Mouse (Mus musculus): ENCODE results near the gene Sdc4.
A peak's percentile ranks its signal among the peaks of the same experiment; 100 is the strongest.

Gene Sdc4

GRCm38 (mm10) chr2:164443460-164444000 lies at the start of gene Sdc4:
Gene Sdc4, minus strand, starts transcription at chr2:164443887.
- no peak for DNase-seq (ENCODE audit: extremely low spot score, low read depth, low spot score)

- no peak for DNase-seq (ENCODE audit: extremely low spot score, low read depth, low spot score)
Measured at GRCm38 (mm10) chr2:164487812-164488211, 44.1 kb upstream of the Sdc4 start.

DNA sequence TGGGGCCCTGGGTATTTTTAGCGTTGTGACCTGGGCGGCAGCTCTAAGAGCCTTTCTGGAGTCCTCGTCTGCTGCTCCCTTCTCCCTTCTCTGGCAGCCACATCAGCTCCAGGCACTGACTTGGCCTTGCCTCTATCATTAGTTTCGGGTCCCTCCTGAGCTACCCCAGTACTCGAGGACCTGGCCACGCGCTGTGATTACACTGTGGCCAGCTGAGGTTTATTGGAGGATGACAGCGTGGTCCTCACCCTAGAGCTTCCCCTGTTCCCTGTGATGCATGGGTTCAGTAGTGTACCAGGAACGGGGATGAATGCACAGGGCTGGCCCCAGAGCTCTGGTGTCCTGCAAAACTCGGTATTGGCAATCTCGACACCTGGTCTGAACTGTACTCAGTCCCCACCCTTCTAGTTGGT lies 43.4 kb upstream of the Sdc4 start:
- no peak for DNase-seq (ENCODE audit: extremely low spot score, low read depth, low spot score)

DNA sequence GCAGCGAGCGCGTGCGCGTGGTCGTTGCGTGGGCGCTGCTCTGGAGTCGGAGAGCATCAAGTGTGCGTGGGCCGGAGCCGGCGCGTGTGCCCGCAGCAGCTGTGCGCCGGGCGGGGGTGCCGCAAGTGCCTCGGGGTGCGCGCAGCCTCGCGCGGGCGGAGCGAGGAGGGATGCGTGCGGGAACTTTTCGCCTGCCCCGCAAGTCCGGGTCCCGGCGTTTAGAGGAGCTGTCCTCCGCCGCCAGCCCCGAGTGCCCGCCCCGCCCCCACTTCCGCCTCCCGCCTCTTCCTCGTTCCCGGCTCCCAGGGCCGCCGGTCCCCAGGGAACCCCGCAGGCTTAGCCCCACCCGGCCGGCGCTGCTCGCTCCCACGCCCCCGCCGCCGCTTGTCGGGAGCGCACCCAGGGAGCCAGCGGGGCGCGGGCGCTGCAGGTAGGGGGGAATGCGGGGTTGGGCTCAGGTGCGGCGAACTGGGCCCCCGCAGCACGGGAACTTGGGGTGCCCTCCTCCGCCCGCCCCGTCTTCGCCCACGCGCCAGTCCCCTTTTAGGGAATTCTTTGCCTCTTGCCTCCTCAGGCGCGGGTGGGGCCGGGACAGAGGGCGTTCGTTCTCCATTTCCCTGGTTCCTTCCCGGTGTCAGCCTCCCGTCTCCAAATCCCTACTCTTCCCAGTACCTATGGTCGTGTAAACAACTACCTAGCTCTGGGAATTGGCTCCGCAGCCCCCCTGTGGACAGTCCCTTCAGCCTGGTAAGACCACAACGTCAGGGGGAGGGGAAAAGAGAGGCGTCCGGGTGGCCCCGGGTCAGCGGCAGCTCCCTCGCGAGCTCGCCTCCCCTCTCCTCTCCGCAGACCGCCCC lies 42.8 kb upstream of the Sdc4 start:
- no peak for DNase-seq (ENCODE audit: extremely low spot score, low read depth, low spot score)

- DNase-seq (ENCODE audit: extremely low spot score, low read depth, low spot score), result no peak
Measured at GRCm38 (mm10) chr2:164485681-164486257, 42.1 kb upstream of the Sdc4 start, which contains the start of gene Dbndd2. Gene Dbndd2, plus strand, starts transcription at chr2:164486106.

DNA sequence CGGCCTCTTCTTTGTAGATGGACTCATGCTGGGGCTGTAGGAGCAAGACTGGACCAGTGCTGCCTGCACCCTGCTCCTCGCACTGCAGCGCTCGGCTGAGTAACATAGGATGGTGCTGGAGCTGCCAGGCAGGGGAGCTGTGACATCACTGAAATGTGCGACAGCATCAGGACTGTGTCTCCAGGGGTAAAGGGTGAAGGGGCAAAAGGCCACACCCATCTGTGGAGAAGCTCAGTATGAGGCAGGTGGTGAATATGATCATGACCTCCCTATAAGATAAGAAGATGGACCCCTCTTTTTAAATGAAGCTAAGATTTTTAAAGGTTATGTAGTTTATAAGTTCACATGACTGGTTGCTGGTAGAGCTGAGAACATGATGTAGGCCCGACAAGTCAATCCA lies 29.9 kb upstream of the Sdc4 start, which contains the start of gene Trp53tg5:
Trp53tg5 (minus strand) TSS at position 101 of the 400 bp plus-strand sequence.
- no peak for DNase-seq (ENCODE audit: extremely low spot score, low read depth, low spot score)

GRCm38 (mm10) chr2:164470254-164470653 lies 26.6 kb upstream of the Sdc4 start:
- peak; percentile 49 for DNase-seq (ENCODE audit: extremely low spot score, low read depth, low spot score)

GRCm38 (mm10) chr2:164466787-164467186 lies 23.1 kb upstream of the Sdc4 start:
- no peak for DNase-seq (ENCODE audit: extremely low spot score, low read depth, low spot score)

GRCm38 (mm10) chr2:164465161-164465560 lies 21.5 kb upstream of the Sdc4 start:
- DNase-seq (ENCODE audit: extremely low spot score, low read depth, low spot score), result no peak

DNA sequence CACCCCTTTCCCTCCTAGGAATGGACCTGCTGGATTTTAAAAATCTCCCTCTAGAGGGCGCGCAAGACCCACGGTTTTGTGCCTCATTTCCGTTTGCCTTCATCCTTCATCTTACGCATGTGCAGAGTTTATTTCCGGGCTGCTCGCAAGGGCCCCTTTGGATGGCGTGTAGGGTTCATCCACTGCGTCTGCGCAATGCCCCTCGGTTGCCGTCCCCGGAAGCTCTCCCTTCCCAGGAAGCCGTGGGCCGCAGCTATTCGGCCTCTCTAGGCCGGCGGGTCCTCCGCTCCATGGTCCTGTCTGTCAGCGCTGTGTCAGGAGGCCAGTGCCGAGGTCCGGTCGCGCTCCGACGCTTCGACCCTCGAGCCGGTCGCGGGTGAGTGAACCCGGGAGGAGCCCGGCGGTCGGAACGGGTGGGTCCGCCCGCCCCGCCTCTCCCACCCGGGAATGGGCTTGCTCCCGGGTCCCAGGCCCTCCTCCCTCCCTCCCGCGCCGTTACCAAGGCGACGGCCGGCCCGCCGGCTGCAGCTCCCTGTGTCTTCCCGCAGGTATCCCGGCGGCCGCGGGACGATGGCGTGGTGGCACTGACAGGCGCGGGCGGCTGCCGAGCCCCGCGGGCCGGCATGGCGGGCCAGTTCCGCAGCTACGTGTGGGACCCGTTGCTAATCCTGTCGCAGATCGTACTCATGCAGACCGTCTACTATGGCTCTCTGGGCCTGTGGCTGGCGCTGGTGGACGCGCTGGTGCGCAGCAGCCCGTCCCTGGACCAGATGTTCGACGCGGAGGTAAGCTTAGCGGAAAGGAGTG lies 17.3 kb upstream of the Sdc4 start, which contains the start of gene Gm20458:
Gm20458 (plus strand) TSS at position 223 of the 807 bp plus-strand sequence.
- peak; percentile 96 for DNase-seq (ENCODE audit: extremely low spot score, low read depth, low spot score)

- no peak for DNase-seq (ENCODE audit: extremely low spot score, low read depth, low spot score)
Measured at GRCm38 (mm10) chr2:164458535-164458934, 14.8 kb upstream of the Sdc4 start.

GRCm38 (mm10) chr2:164457942-164458341 lies 14.3 kb upstream of the Sdc4 start:
- DNase-seq (ENCODE audit: extremely low spot score, low read depth, low spot score), result no peak

DNA sequence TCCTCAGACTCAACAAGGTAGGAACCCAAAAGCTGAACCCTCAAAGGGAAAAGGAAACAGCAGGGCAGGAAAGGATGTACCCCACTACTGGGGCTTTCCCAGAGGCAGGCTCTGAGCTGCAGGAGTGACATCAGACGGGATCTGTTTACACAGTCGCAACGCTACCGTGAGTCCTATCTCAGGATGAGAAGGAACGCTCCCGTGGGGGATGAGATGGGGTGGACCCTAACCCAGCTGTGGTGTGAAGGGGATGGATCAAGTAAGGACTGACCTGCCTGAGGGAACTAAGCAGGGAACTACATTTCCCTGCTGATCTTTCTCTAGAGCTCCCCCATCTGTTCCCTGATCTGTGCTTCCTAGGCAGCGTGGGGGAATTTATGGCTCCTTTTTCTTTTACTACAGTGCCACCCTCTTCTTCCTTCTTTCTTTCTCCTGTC lies 13.2 kb upstream of the Sdc4 start, which contains the start of gene Sys1:
Sys1 (plus strand) TSS at position 101 of the 437 bp plus-strand sequence.
- DNase-seq (ENCODE audit: extremely low spot score, low read depth, low spot score), result no peak

DNA sequence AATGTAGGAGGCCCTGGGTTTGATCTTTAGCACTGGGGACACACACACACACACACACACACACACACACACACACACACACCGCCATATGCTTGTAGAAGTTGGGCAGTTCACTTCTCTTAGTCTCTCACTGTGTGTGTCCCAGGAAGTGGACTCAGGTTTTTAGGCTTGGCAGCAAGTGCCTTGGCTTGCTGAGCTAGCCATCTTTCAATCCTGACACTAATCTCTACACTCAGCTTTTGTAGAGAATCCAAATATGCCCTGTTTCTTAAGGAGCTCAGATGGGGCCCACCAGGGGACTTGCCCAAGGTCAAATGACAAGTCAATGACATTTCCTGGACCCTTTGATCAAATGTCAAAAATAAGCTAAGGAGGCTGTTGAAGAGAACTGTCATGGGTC lies 12.7 kb upstream of the Sdc4 start:
- no peak for DNase-seq (ENCODE audit: extremely low spot score, low read depth, low spot score)

DNA sequence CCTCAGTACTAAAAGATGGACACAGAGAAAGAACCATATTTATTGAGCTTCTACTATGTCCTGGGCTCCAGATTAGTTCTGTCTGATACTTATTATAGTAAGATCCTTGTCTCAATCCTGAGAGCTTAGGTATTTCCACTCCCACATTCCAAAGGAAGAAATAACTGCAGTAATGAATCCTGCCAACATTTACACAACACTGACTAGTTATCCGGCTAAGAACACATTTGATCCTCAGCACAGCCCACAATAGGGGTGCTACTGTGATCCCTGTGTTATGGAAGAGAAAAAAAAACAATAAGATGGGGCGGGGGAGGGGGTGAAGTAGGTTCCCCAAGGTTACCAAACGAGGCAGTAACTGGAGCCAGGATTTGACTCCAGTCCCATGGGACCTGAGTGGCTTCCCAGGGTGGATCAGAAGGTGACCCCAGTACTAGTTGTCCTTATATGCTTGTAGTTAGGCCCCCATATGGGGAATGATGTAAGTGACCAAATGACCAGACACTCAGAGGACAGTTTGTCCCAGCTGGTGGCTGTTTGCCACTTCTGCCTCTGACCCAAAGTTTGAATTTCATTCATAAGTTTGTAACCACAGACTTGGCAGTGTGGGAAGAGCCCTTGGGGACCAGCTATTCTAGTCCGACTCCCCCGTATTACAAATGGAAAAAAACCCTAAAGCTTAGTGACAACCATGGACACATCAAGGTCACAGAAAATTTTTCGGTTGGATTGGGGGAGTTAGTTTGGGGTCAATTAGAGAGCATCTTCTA lies 11.9 kb upstream of the Sdc4 start:
- DNase-seq (ENCODE audit: extremely low spot score, low read depth, low spot score), result no peak

DNA sequence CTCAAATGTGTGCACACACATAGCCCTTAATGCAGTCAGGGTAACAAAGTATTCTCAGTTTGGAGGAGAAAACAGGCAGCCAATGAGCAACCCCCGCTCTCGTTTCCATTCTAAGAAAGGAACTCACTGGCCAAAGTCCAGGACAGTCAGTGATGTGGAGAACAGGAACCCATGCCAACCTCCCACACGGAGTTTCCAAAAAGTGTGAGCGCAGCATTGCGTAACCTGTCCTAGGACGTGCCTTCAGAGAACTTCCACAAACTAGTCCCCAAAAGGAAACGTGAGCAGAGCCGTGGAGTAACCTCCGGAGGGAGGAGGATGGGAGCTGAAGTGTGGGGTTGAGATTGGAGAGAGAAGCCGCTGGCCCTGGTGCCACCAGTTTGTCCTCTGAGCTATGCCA lies 11.2 kb upstream of the Sdc4 start:
- no peak for DNase-seq (ENCODE audit: extremely low spot score, low read depth, low spot score)

GRCm38 (mm10) chr2:164453887-164454500 lies 10.3 kb upstream of the Sdc4 start:
- no peak for DNase-seq (ENCODE audit: extremely low spot score, low read depth, low spot score)

- DNase-seq (ENCODE audit: extremely low spot score, low read depth, low spot score), result no peak
Measured at GRCm38 (mm10) chr2:164453047-164453757, 9.5 kb upstream of the Sdc4 start.

Measured in hindlimb bud, embryonic 11.5 days (tissue).